Mouse (Mus musculus): Measurements from ENCODE around the gene Men1.

DNA sequence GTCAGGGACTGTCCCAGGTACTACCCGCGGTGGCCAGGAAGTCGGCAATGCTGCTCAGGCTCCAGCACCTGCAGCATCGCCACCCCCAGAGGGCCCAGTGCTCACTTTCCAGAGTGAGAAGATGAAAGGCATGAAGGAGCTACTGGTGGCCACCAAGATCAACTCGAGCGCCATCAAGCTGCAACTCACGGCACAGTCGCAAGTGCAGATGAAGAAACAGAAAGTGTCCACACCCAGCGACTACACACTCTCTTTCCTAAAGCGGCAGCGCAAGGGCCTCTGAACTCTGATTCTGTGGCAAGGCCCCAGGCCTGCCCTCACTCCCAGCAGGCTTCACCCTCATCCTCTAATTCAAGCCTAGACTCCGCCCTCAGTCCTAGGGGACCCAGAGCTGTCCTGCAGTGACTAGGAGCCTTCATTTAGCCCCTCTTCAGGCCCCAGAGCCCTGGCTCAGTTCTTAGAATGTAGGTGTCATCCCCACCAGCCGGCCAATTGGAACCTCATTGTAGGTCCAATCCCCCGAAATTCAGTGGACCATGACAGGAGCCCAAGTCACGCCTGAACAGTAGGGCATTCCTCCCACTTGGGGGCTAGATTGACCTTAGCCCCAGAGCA, 5.2 kb downstream of the Men1 start:
- no peak for TF ChIP-seq CTCF (IDR thresholded peaks at IDR 0.05; ENCODE audit: borderline replicate concordance, insufficient read depth, low read depth, low read length)
- TF ChIP-seq POLR2A (IDR thresholded peaks at IDR 0.05; ENCODE audit: borderline replicate concordance, insufficient read depth, low read length): no peak

Data from cerebellum, adult 2 months (tissue).